ENCODE assay signal across 10 mouse cellular contexts in the genomic region with DNA sequence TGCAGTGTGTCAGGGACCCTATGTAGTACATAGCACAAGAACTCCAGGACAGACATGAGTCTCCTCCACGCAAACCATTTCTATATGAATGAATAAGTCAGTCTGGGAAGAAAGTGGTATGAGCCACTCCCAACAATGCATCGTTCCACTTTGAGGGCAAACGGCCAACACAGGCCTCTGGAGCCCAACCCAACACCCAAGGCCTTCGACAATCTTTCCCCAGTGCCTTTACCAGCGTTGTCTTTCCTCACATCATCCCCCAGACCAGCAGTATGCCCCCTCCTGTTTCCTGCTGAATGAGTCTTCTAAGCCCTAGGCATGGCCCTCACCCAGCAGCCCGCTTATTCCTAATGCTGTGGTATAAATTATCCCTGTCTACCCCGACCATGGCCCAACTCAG. TPM values are rescaled to one million over a fixed set of nuclear protein-coding genes. Genes with fewer than 3 reads are reported as not detected.
DNase-seq lines count a peak whose midpoint lies in the region; ATAC-seq and TF ChIP-seq lines count a peak whose summit lies in the region.
"Had no signal": no experiment of that assay in that cellular context is flagged by ENCODE, and none has a peak within 500 bp of the region (broad histone marks: within the 10 kb centered on the region; RNA-seq: fewer than 3 reads in every experiment).

No protein-coding gene starts in this region.

- H3K27me3 ChIP-seq in embryonic facial prominence, embryonic 13.5 days: no peaks in the 10 kb centered on the region
- no peaks in the 10 kb centered on the region for H3K27me3 ChIP-seq in limb, embryonic 14.5 days (ENCODE audit: control insufficient read depth, insufficient read depth, low read length)
- H3K27me3 ChIP-seq: neural tube, embryonic 12.5 days had no signal

- DNase-seq in heart, adult 11 months: peak; percentile 93
- DNase-seq in heart, adult 18-20 months: no peak
- peak; percentile 61 for DNase-seq in 416B (ENCODE audit: low read depth)
- DNase-seq in limb, embryonic 14.5 days (ENCODE audit: low spot score): no peak
- no peak for DNase-seq in embryo, embryonic 11 days
- no peak for DNase-seq in thymus, postnatal 36 days
- DNase-seq: forebrain, postnatal 0 days had no signal

- no peaks in the 10 kb centered on the region for H3K36me3 ChIP-seq in embryonic facial prominence, embryonic 13.5 days
- no peaks in the 10 kb centered on the region for H3K36me3 ChIP-seq in limb, embryonic 14.5 days (ENCODE audit: control insufficient read depth, insufficient read depth, low read length)
- H3K36me3 ChIP-seq: neural tube, embryonic 12.5 days had no signal

- no peak overlapping the region for H3K4me3 ChIP-seq in embryonic facial prominence, embryonic 13.5 days
- H3K4me3 ChIP-seq in limb, embryonic 14.5 days (replicated peaks; ENCODE audit: low read length): no peak overlapping the region
- H3K4me3 ChIP-seq: neural tube, embryonic 12.5 days had no signal

- H3K27ac ChIP-seq in embryonic facial prominence, embryonic 13.5 days: peak overlapping the region; percentile 81
- H3K27ac ChIP-seq in limb, embryonic 14.5 days (replicated peaks; ENCODE audit: low read depth, low read length): peak overlapping the region; percentile 52
- H3K27ac ChIP-seq: neural tube, embryonic 12.5 days had no signal

- ATAC-seq in embryonic facial prominence, embryonic 13.5 days (ENCODE audit: insufficient number of reproducible peaks, insufficient read depth, low FRiP score, low TSS enrichment, low read depth): no peak
- no peak for ATAC-seq in limb, embryonic 14.5 days (ENCODE audit: low FRiP score, low read depth)
- no peak for ATAC-seq in monocyte, adult 5-6 weeks (replicated peaks; ENCODE audit: insufficient number of reproducible peaks, low FRiP score, low TSS enrichment, poor library complexity, severe bottlenecking)
- ATAC-seq: forebrain, postnatal 0 days had no signal

- peak overlapping the region; percentile 46; the same call in 1 of the 2 replicates for H3K9ac ChIP-seq in embryonic facial prominence, embryonic 13.5 days
- H3K9ac ChIP-seq in limb, embryonic 14.5 days (ENCODE audit: low read depth, low read length, severe bottlenecking): 0 out of 2 replicates have a peak overlapping the region, but pooled peaks have one; percentile 4
- H3K9ac ChIP-seq: forebrain, postnatal 0 days; neural tube, embryonic 12.5 days had no signal

- H3K4me2 ChIP-seq in embryonic facial prominence, embryonic 13.5 days: no peak overlapping the region; the same call in 1 of the 2 replicates
- no peak overlapping the region for H3K4me2 ChIP-seq in limb, embryonic 14.5 days (replicated peaks; ENCODE audit: low read depth, low read length, severe bottlenecking)
- H3K4me2 ChIP-seq: neural tube, embryonic 12.5 days had no signal

- TF ChIP-seq POLR2A in limb, embryonic 14.5 days (IDR thresholded peaks at IDR 0.05; ENCODE audit: borderline replicate concordance, extremely low read depth, insufficient read depth, insufficient read length): no peak

- H3K9me3 ChIP-seq in embryonic facial prominence, embryonic 13.5 days: no peaks in the 10 kb centered on the region
- H3K9me3 ChIP-seq in limb, embryonic 14.5 days (ENCODE audit: control insufficient read depth, low read length): no peaks in the 10 kb centered on the region
- H3K9me3 ChIP-seq: neural tube, embryonic 12.5 days had no signal

- H3K4me1 ChIP-seq in embryonic facial prominence, embryonic 13.5 days: peaks cover 75% of the 10 kb centered on the region
- H3K4me1 ChIP-seq in limb, embryonic 14.5 days (ENCODE audit: control insufficient read depth, insufficient read depth, low read length): peaks cover 35% of the 10 kb centered on the region

- 50% methylated on average over 7 of the region's 7 CpGs for WGBS in embryonic facial prominence, embryonic 13.5 days
- 43% methylated on average over 7 of the region's 7 CpGs for WGBS in limb, embryonic 14.5 days

RNA-seq across cellular contexts. Expression of gene Myh9, which starts 20.6 kb away (rescaled TPM):
- total RNA-seq in heart, adult 18-20 months (2021): 100 to 1,000 TPM; 117 to 119 TPM
- polyA plus RNA-seq in embryonic facial prominence, embryonic 13.5 days (2015; fragmentation: Nextera tagmentation; extraction: Ambion mirVana): 36.2 and 41.0 TPM in 2 replicates
- 38.7 and 46.7 TPM in 2 replicates for polyA plus RNA-seq in limb, embryonic 14.5 days (2012; rRNA removed)
- 53.2 and 54.6 TPM in 2 replicates for polyA plus RNA-seq in limb, embryonic 14.5 days (2014; fragmentation: Nextera tagmentation; extraction: Ambion mirVana)
- total RNA-seq in monocyte, adult 5-6 weeks (2017): 908 to 1,221 TPM (median 925 TPM) in 3 replicates

Comparison
In these comparisons a context has a peak if more than half of its experiments do, and no peak if none do; other contexts are left out.
1. DNase-seq: peak in heart, adult 11 months (single experiment) and 416B (single experiment); none in heart, adult 18-20 months (0 of 2), limb, embryonic 14.5 days (single experiment), embryo, embryonic 11 days (single experiment) and thymus, postnatal 36 days (0 of 2).